Mouse (Mus musculus): ENCODE measurements around the gene Ehmt2.

DNA sequence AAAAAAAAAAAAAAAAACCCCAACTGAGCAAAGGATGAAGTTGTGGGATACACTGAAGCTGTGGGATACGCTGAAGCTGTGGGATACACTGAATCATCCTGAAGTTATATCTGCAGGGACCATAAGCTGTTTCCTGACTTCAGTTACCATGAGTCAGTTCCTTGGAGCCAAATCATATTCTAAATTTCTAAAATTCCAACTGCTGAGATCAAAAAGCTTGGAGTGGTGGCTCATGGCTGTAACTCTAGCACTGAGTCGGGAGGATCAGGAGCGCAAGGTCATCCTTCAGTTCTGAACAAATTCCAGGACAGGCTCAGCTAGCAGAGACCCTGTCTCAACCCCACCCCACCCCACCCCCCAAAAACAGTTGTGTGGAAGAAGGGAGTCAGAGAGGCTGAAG lies 12.7 kb upstream of the Ehmt2 start:
- TF ChIP-seq POLR2A (IDR thresholded peaks at IDR 0.05; ENCODE audit: borderline replicate concordance, control insufficient read depth, low read depth, low read length) (no peak), CTCF (IDR thresholded peaks at IDR 0.05; ENCODE audit: control insufficient read depth, insufficient read depth, low read length) (no peak)
